Mouse (Mus musculus) erythroblast, embryonic 14.5 days (primary cell): ENCODE results near the gene Zfp148. TPM values are rescaled to one million over a fixed set of nuclear protein-coding genes. Genes with fewer than 3 reads are reported as not detected.

Experiments used
- H3K27me3 ChIP-seq: 2 replicates; pipeline ENCODE4 v1.6.1; 2012; ENCODE audit warnings: inconsistent platforms; ENCODE audit not compliant: control insufficient read depth
- H3K36me3 ChIP-seq: 2 replicates; pipeline ENCODE4 v1.6.1; 2012; ENCODE audit warnings: mild to moderate bottlenecking, inconsistent platforms; ENCODE audit not compliant: control insufficient read depth
- H3K4me1 ChIP-seq: 2 replicates; pipeline ENCODE4 v1.6.1; 2012; ENCODE audit warnings: inconsistent platforms; ENCODE audit not compliant: control insufficient read depth
- H3K4me3 ChIP-seq: replicated peaks from 2 replicates; pipeline ENCODE3; 2012; ENCODE audit warnings: moderate library complexity, mild to moderate bottlenecking, inconsistent platforms
- H3K9me3 ChIP-seq: 2 replicates; pipeline ENCODE4 v1.6.1; 2012; ENCODE audit warnings: low read length, inconsistent platforms, mixed read lengths; ENCODE audit not compliant: control insufficient read depth
- GATA1 ChIP-seq: IDR thresholded peaks from 2 replicates; pipeline ENCODE4 v1.6.1; 2012; ENCODE audit warnings: low read length, inconsistent platforms, mixed read lengths
- TAL1 ChIP-seq: IDR thresholded peaks from 3 replicates; pipeline ENCODE4 v1.6.1; 2012; ENCODE audit warnings: low read length, inconsistent platforms, mixed read lengths
- polyA plus RNA-seq: library from polyadenylated mRNA; stranded (reverse); fragments of >175 nt; gene quantifications from 2 replicates; pipeline ENCODE4 v1.2.3, GENCODE M21; 2012

Gene Zfp148
- polyA plus RNA-seq, 1 experiment, result 0.05 TPM

DNA sequence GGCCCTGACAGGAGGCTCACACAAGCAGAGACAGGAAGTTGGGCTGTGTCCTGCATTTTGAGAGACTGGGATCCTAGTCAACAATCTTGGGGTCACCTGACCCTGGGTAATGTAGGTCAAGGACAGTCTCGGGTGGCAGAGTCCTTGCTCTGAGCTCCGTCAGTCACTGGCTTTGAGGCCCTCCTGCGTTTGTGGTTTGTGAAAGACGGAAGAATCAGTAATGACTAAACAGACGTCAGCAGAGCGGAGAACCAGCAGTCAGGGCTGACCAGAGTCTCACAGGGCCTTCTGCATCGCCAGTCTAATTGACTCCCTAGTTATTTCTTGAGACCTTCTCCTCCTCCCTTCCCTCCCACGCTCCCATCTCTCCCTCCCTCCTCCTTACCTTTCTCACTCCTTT lies 150.5 kb downstream of the Zfp148 start:
- Histone ChIP-seq H3K4me1 (no peaks in the 10 kb centered on the region), H3K36me3 (no peaks in the 10 kb centered on the region), H3K9me3 (no peaks in the 10 kb centered on the region), H3K27me3 (no peaks in the 10 kb centered on the region), H3K4me3 (no peak overlapping the region)
- TF ChIP-seq GATA1, result no peak
- TF ChIP-seq TAL1, result no peak

GRCm38 (mm10) chr16:33536456-33536855 lies 155.8 kb downstream of the Zfp148 start:
- no peaks in the 10 kb centered on the region for H3K36me3 ChIP-seq
- no peaks in the 10 kb centered on the region for H3K27me3 ChIP-seq
- no peaks in the 10 kb centered on the region for H3K9me3 ChIP-seq
- no peaks in the 10 kb centered on the region for H3K4me1 ChIP-seq
- no peak overlapping the region for H3K4me3 ChIP-seq
- TF ChIP-seq TAL1 (no peak), GATA1 (no peak)

DNA sequence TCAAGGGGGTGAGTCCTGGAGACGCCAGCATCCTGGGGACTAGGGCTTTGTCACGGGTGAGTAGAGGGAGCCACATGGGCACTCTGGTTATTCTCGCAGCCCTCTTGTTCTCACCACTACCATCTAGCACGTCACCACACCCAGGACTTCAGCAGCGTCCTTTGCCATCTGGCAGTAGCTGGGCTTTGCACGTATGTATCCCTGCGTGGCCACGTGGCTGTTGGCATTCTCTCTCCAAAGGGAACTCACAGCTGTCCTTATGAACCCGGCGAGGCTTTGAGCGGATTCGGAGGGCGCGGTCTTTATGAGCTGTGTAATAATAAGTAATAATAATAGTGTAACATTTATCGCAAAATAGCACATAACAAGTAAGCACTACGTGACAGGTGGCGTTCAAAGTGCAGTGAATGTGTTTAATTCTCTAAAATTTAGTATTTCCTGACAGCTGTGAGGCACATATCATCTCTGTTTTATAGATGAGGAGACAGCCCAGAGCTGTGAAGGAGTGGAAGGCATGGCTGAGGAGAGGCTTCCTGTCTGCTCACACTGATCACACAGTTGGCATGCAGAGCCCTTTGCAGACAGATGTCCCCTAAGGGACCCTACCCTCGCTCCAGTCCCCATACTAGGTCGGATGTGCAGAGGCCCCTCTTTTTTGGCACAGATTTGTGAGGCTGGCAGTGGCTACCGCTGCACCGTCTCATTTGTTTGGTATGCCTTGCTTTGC lies 157.0 kb downstream of the Zfp148 start:
- no peak for TF ChIP-seq TAL1
- no peak for TF ChIP-seq GATA1
- H3K4me1 ChIP-seq, result no peaks in the 10 kb centered on the region
- H3K36me3 ChIP-seq, result no peaks in the 10 kb centered on the region
- H3K27me3 ChIP-seq, result no peaks in the 10 kb centered on the region
- H3K4me3 ChIP-seq, result no peak overlapping the region
- H3K9me3 ChIP-seq, result no peaks in the 10 kb centered on the region

GRCm38 (mm10) chr16:33544346-33544745 lies 163.7 kb downstream of the Zfp148 start:
- no peaks in the 10 kb centered on the region for H3K27me3 ChIP-seq
- no peaks in the 10 kb centered on the region for H3K4me1 ChIP-seq
- TF ChIP-seq TAL1 (no peak), GATA1 (no peak)
- no peaks in the 10 kb centered on the region for H3K9me3 ChIP-seq
- no peak overlapping the region for H3K4me3 ChIP-seq
- no peaks in the 10 kb centered on the region for H3K36me3 ChIP-seq

GRCm38 (mm10) chr16:33545530-33545929 lies 164.9 kb downstream of the Zfp148 start:
- Histone ChIP-seq H3K27me3 (no peaks in the 10 kb centered on the region), H3K9me3 (no peaks in the 10 kb centered on the region), H3K36me3 (no peaks in the 10 kb centered on the region), H3K4me3 (no peak overlapping the region), H3K4me1 (no peaks in the 10 kb centered on the region)
- TF ChIP-seq GATA1 (no peak), TAL1 (no peak)

DNA sequence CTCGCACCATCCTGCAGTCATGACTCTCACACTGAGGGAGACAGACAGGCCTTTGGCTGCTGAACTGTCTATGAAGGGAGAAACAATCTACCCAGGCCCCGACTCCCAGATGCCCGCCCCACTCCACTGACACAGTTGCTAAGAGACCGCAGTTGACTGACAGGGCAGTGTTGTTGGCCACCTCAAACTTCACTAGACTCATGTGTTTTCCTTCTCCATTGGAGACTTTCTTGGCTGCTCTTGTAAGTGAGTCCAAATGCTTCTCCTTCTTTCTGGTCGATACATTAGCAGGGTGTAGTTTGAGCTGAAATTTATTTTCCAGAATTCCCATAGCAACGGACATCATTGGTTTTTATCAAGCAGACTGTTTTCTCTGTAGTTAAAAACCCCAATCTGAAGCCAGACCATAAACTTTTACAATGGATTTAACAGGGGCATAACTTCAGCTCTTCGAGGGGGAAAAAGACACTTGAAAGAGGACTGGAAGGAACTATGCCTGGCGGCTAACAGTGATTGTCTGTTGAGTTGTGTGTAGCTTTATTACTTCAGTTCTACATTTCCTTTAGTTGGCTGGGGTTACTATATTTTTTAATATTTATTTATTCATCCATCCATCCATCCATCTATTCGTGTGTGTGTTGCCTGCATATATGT lies 173.2 kb downstream of the Zfp148 start:
- H3K36me3 ChIP-seq, result no peaks in the 10 kb centered on the region
- H3K9me3 ChIP-seq, result no peaks in the 10 kb centered on the region
- no peaks in the 10 kb centered on the region for H3K27me3 ChIP-seq
- TF ChIP-seq TAL1 (no peak), GATA1 (no peak)
- H3K4me3 ChIP-seq, result no peak overlapping the region
- no peaks in the 10 kb centered on the region for H3K4me1 ChIP-seq

Other genes starting within 250 kb of the Zfp148 start
- 0.09 and 0.12 TPM in 2 replicates for gene Osbpl11, start 195.8 kb upstream of the Zfp148 start, polyA plus RNA-seq
- 0.08 and 0.37 TPM in 2 replicates for gene Snx4, start 129.4 kb upstream of the Zfp148 start, polyA plus RNA-seq
- gene Slc12a8, start 136.5 kb downstream of the Zfp148 start, polyA plus RNA-seq, result not detected in 2 replicates